Mouse (Mus musculus) heart, embryonic 13.5 days (tissue): ENCODE measurements around the gene Clpsl2. TPM values are rescaled to one million over a fixed set of nuclear protein-coding genes. Genes with fewer than 3 reads are reported as not detected.

Experiments
- ATAC-seq: fragments of 200-750 bp; cut with Nextera tagmentation; 2 replicates; pipeline ENCODE4 v1.8.0; 2017; ENCODE audit warnings: moderate TSS enrichment; ENCODE audit not compliant: insufficient number of reproducible peaks, low FRiP score, low TSS enrichment; ENCODE audit errors: extremely low read depth
- H3K27ac ChIP-seq: fragments of 300-500 bp; sonication (generic); replicated peaks from 2 replicates; pipeline ENCODE4 v1.5.1; 2015; ENCODE audit warnings: moderate library complexity, mild to moderate bottlenecking, inconsistent platforms
- H3K27me3 ChIP-seq: fragments of 300-500 bp; sonication (generic); replicated peaks from 2 replicates; pipeline ENCODE4 v1.6.1; 2015; ENCODE audit warnings: mild to moderate bottlenecking, inconsistent platforms
- H3K36me3 ChIP-seq: fragments of 300-500 bp; sonication (generic); 2 replicates; pipeline ENCODE4 v1.6.1; 2015; ENCODE audit warnings: mild to moderate bottlenecking, inconsistent platforms
- H3K4me1 ChIP-seq: fragments of 300-500 bp; sonication (generic); 2 replicates; pipeline ENCODE4 v1.6.1; 2015; ENCODE audit warnings: inconsistent platforms
- H3K4me2 ChIP-seq: fragments of 300-500 bp; sonication (generic); 2 replicates; pipeline ENCODE4 v1.6.1; 2015; ENCODE audit warnings: inconsistent platforms, mild to moderate bottlenecking, moderate library complexity
- H3K4me3 ChIP-seq: fragments of 300-500 bp; sonication (generic); 2 replicates; pipeline ENCODE4 v1.5.1; 2015; ENCODE audit warnings: moderate library complexity, mild to moderate bottlenecking, inconsistent platforms
- H3K9ac ChIP-seq: fragments of 300-500 bp; sonication (generic); 2 replicates; pipeline ENCODE4 v1.6.1; 2015; ENCODE audit warnings: inconsistent platforms, mild to moderate bottlenecking, moderate library complexity
- H3K9me3 ChIP-seq: fragments of 300-500 bp; sonication (generic); 2 replicates; pipeline ENCODE4 v1.6.1; 2016; ENCODE audit warnings: inconsistent platforms
- WGBS: fragments of 180-500 bp; shearing (Covaris S2); methylation state at CpG from one replicate; pipeline ENCODE4 v1.1.7; 2015; ENCODE audit warnings: mixed read lengths; 5-methylcytosine and 5-hydroxymethylcytosine counted together
- polyA plus RNA-seq: library from polyadenylated mRNA; unstranded; fragments of >200 nt; fragmentation: Nextera tagmentation; extraction: Ambion mirVana; gene quantifications from 2 replicates; pipeline ENCODE4 v1.2.1, GENCODE M21; 2015

Gene Clpsl2
- polyA plus RNA-seq, 1 experiment from 2014 or later: not detected

- Histone ChIP-seq H3K27me3 (peaks cover 24% of the 10 kb centered on the region), H3K9ac (no peak overlapping the region), H3K4me2 (no peak overlapping the region), H3K4me3 (no peak overlapping the region), H3K36me3 (no peaks in the 10 kb centered on the region), H3K9me3 (no peaks in the 10 kb centered on the region), H3K4me1 (peaks cover 39% of the 10 kb centered on the region), H3K27ac (no peak overlapping the region)
- WGBS: 70% methylated on average over 1 of the region's 1 CpGs
- ATAC-seq: no peak
These were observed 35.9 kb upstream of the Clpsl2 start for GRCm38 (mm10) chr17:28513337-28513736.

- Histone ChIP-seq H3K27ac (no peak overlapping the region), H3K27me3 (peaks cover 29% of the 10 kb centered on the region), H3K9ac (no peak overlapping the region), H3K36me3 (no peaks in the 10 kb centered on the region), H3K4me2 (no peak overlapping the region), H3K4me3 (no peak overlapping the region), H3K4me1 (peaks cover 44% of the 10 kb centered on the region), H3K9me3 (no peaks in the 10 kb centered on the region)
- WGBS: 53% methylated on average over 7 of the region's 7 CpGs
- no peak for ATAC-seq
These were observed 35.4 kb upstream of the Clpsl2 start for GRCm38 (mm10) chr17:28513844-28514243.

- no peak for ATAC-seq
- no peak overlapping the region for H3K4me2 ChIP-seq
- no peak overlapping the region for H3K9ac ChIP-seq
- peaks cover 34% of the 10 kb centered on the region for H3K27me3 ChIP-seq
- H3K36me3 ChIP-seq: no peaks in the 10 kb centered on the region
- H3K27ac ChIP-seq: no peak overlapping the region
- H3K9me3 ChIP-seq: no peaks in the 10 kb centered on the region
- H3K4me1 ChIP-seq: peaks cover 44% of the 10 kb centered on the region
- H3K4me3 ChIP-seq: no peak overlapping the region
- WGBS: 73% methylated on average over 5 of the region's 5 CpGs
These were observed 34.7 kb upstream of the Clpsl2 start for GRCm38 (mm10) chr17:28514555-28514954.

- H3K36me3 ChIP-seq: no peaks in the 10 kb centered on the region
- no peak overlapping the region for H3K4me2 ChIP-seq
- H3K27me3 ChIP-seq: peaks cover 43% of the 10 kb centered on the region
- H3K9me3 ChIP-seq: no peaks in the 10 kb centered on the region
- 52% methylated on average over 10 of the region's 10 CpGs for WGBS
- no peak for ATAC-seq
- H3K27ac ChIP-seq: no peak overlapping the region
- H3K4me1 ChIP-seq: peaks cover 38% of the 10 kb centered on the region
- peak overlapping the region; percentile 28; the same call in 1 of the 2 replicates for H3K9ac ChIP-seq
- H3K4me3 ChIP-seq: no peak overlapping the region
These were observed 33.5 kb upstream of the Clpsl2 start for GRCm38 (mm10) chr17:28515431-28516341.

GRCm38 (mm10) chr17:28516881-28517280 is 32.3 kb upstream of the Clpsl2 start:
- H3K4me3 ChIP-seq: no peak overlapping the region
- no peak for ATAC-seq
- 60% methylated on average over 2 of the region's 4 CpGs for WGBS
- H3K4me2 ChIP-seq: peak overlapping the region; percentile 96
- H3K4me1 ChIP-seq: peaks cover 29% of the 10 kb centered on the region
- H3K27me3 ChIP-seq: peaks cover 51% of the 10 kb centered on the region
- no peaks in the 10 kb centered on the region for H3K36me3 ChIP-seq
- H3K9me3 ChIP-seq: no peaks in the 10 kb centered on the region
- no peak overlapping the region for H3K27ac ChIP-seq
- H3K9ac ChIP-seq: no peak overlapping the region

- H3K27me3 ChIP-seq: peaks cover 53% of the 10 kb centered on the region
- H3K4me3 ChIP-seq: peak within 1 kb of the TSS; percentile 54
- 5% methylated on average over 16 of the region's 16 CpGs for WGBS
These were observed 31.7 kb upstream of the Clpsl2 start, which contains the start of gene Fkbp5 for GRCm38 (mm10) chr17:28517441-28517955. Fkbp5 (minus strand) TSS chr17:28517527.

GRCm38 (mm10) chr17:28517956-28518614 is 31.1 kb upstream of the Clpsl2 start:
- H3K4me2 ChIP-seq: peak overlapping the region; percentile 96
- WGBS: under 1% methylated on average over 46 of the region's 46 CpGs
- peak overlapping the region; percentile 48; the same call in 1 of the 2 replicates for H3K27ac ChIP-seq
- H3K4me3 ChIP-seq: peak overlapping the region; percentile 54
- peaks cover 53% of the 10 kb centered on the region for H3K27me3 ChIP-seq
- ATAC-seq: no peak
- no peaks in the 10 kb centered on the region for H3K9me3 ChIP-seq
- H3K4me1 ChIP-seq: peaks cover 30% of the 10 kb centered on the region
- H3K36me3 ChIP-seq: no peaks in the 10 kb centered on the region
- H3K9ac ChIP-seq: peak overlapping the region; percentile 77

More at GRCm38 (mm10) chr17:28517441-28517955, 31.7 kb upstream of the Clpsl2 start, which contains the start of gene Fkbp5:
- H3K36me3 ChIP-seq: no peaks in the 10 kb centered on the region
- peak within 1 kb of the TSS; percentile 48; the same call in 1 of the 2 replicates for H3K27ac ChIP-seq
- peak within 1 kb of the TSS; percentile 77 for H3K9ac ChIP-seq
- no peak for ATAC-seq
- H3K9me3 ChIP-seq: no peaks in the 10 kb centered on the region
- peaks cover 32% of the 10 kb centered on the region for H3K4me1 ChIP-seq
- peak within 1 kb of the TSS; percentile 96 for H3K4me2 ChIP-seq

- Histone ChIP-seq H3K9ac (peak overlapping the region; percentile 77; the same call in 1 of the 2 replicates), H3K4me1 (peaks cover 35% of the 10 kb centered on the region), H3K4me2 (peak overlapping the region; percentile 96), H3K4me3 (peak overlapping the region; percentile 54), H3K36me3 (no peaks in the 10 kb centered on the region), H3K9me3 (no peaks in the 10 kb centered on the region), H3K27me3 (peaks cover 53% of the 10 kb centered on the region), H3K27ac (no peak overlapping the region; the same call in 1 of the 2 replicates)
- no peak for ATAC-seq
- WGBS: 20% methylated on average over 8 of the region's 8 CpGs
These were observed 30.6 kb upstream of the Clpsl2 start for GRCm38 (mm10) chr17:28518615-28519071.

- Histone ChIP-seq H3K27me3 (peaks cover 60% of the 10 kb centered on the region), H3K4me1 (peaks cover 36% of the 10 kb centered on the region), H3K9ac (no peak overlapping the region), H3K4me2 (no peak overlapping the region), H3K4me3 (no peak overlapping the region), H3K9me3 (no peaks in the 10 kb centered on the region), H3K36me3 (no peaks in the 10 kb centered on the region), H3K27ac (no peak overlapping the region)
- no peak for ATAC-seq
- WGBS: 89% methylated on average over 3 of the region's 3 CpGs
These were observed 29.4 kb upstream of the Clpsl2 start for GRCm38 (mm10) chr17:28519827-28520226.

GRCm38 (mm10) chr17:28520561-28520960 is 28.6 kb upstream of the Clpsl2 start:
- 62% methylated on average over 4 of the region's 4 CpGs for WGBS

More at GRCm38 (mm10) chr17:28520561-28520960, 28.6 kb upstream of the Clpsl2 start:
- Histone ChIP-seq H3K4me3 (no peak overlapping the region), H3K36me3 (no peaks in the 10 kb centered on the region), H3K4me2 (no peak overlapping the region), H3K27me3 (peaks cover 54% of the 10 kb centered on the region), H3K4me1 (peaks cover 35% of the 10 kb centered on the region), H3K9ac (no peak overlapping the region), H3K9me3 (no peaks in the 10 kb centered on the region), H3K27ac (no peak overlapping the region)
- no peak for ATAC-seq
